Mouse (Mus musculus) B cell, adult 2 months (primary cell): ENCODE measurements around the gene N4bp2l1.
"Not testable (repeated sequence)": the region's sequence is repeated elsewhere in the genome, so short reads cannot be mapped to it uniquely, and the experiment has no call there.

Experiments
- DNase-seq, 2 experiments: peaks; one replicate each; pipeline ENCODE4 v3.0.0; 2022

N4bp2l1 gene

GRCm38 (mm10) chr5:150597088-150597487 lies at the start of gene N4bp2l1:
TSS of gene N4bp2l1 (minus strand) at chr5:150597188.
- no peak for DNase-seq

GRCm38 (mm10) chr5:150644926-150645325 lies 47.9 kb upstream of the N4bp2l1 start:
- DNase-seq = no peak

- DNase-seq = not testable (repeated sequence)
Observed at GRCm38 (mm10) chr5:150643390-150643789, 46.4 kb upstream of the N4bp2l1 start.

- no peak for DNase-seq
Observed at GRCm38 (mm10) chr5:150641440-150641839, 44.5 kb upstream of the N4bp2l1 start.

- DNase-seq = no peak
Observed at GRCm38 (mm10) chr5:150629692-150630091, 32.7 kb upstream of the N4bp2l1 start.

GRCm38 (mm10) chr5:150629272-150629671 lies 32.3 kb upstream of the N4bp2l1 start:
- DNase-seq = no peak

GRCm38 (mm10) chr5:150625528-150625927 lies 28.5 kb upstream of the N4bp2l1 start:
- DNase-seq = no peak

- DNase-seq = no peak
Observed at GRCm38 (mm10) chr5:150622792-150623191, 25.8 kb upstream of the N4bp2l1 start.

- peak; percentile 63 to 75 for DNase-seq
Observed at GRCm38 (mm10) chr5:150621592-150621991, 24.6 kb upstream of the N4bp2l1 start.

- peak; percentile 49 to 53 for DNase-seq
Observed at GRCm38 (mm10) chr5:150620588-150621135, 23.7 kb upstream of the N4bp2l1 start.

GRCm38 (mm10) chr5:150618599-150619355 lies 21.8 kb upstream of the N4bp2l1 start:
- DNase-seq = no peak

GRCm38 (mm10) chr5:150616731-150617130 lies 19.7 kb upstream of the N4bp2l1 start:
- no peak for DNase-seq

GRCm38 (mm10) chr5:150616216-150616615 lies 19.2 kb upstream of the N4bp2l1 start:
- no peak for DNase-seq

- DNase-seq = no peak
Observed at GRCm38 (mm10) chr5:150614054-150614453, 17.1 kb upstream of the N4bp2l1 start.

- DNase-seq = peak; percentile 52 to 58
Observed at GRCm38 (mm10) chr5:150611697-150612096, 14.7 kb upstream of the N4bp2l1 start.

- DNase-seq = no peak
Observed at GRCm38 (mm10) chr5:150611136-150611535, 14.1 kb upstream of the N4bp2l1 start.

GRCm38 (mm10) chr5:150607631-150608030 lies 10.6 kb upstream of the N4bp2l1 start:
- no peak for DNase-seq

- DNase-seq = no peak
Observed at GRCm38 (mm10) chr5:150606131-150606530, 9.1 kb upstream of the N4bp2l1 start.

GRCm38 (mm10) chr5:150601441-150602230 lies 4.6 kb upstream of the N4bp2l1 start:
- DNase-seq = no peak

GRCm38 (mm10) chr5:150600554-150601440 lies 3.8 kb upstream of the N4bp2l1 start:
- DNase-seq = peak; percentile 55 to 60

GRCm38 (mm10) chr5:150599301-150600294 lies 2.6 kb upstream of the N4bp2l1 start:
- DNase-seq = peak; percentile 25 to 27
